Mouse (Mus musculus) right cerebral cortex, postnatal 14 days (tissue): ENCODE results near the gene Atp6v1g1.

Source experiments
- DNase-seq: peaks from one replicate; pipeline ENCODE4 v3.0.0; 2022

The Atp6v1g1 gene

GRCm38 (mm10) chr4:63547799-63548198 lies 3.2 kb downstream of the Atp6v1g1 start:
- DNase-seq, result no peak

- DNase-seq, result no peak
Observed at GRCm38 (mm10) chr4:63548491-63548890, 3.9 kb downstream of the Atp6v1g1 start.

GRCm38 (mm10) chr4:63550908-63551307 lies 6.3 kb downstream of the Atp6v1g1 start:
- no peak for DNase-seq

GRCm38 (mm10) chr4:63552865-63553264 lies 8.3 kb downstream of the Atp6v1g1 start:
- DNase-seq, result no peak

- DNase-seq, result no peak
Observed at GRCm38 (mm10) chr4:63553789-63554576, 9.4 kb downstream of the Atp6v1g1 start.

- DNase-seq, result no peak
Observed at GRCm38 (mm10) chr4:63554616-63555015, 10.0 kb downstream of the Atp6v1g1 start.

- DNase-seq, result no peak
Observed at GRCm38 (mm10) chr4:63555111-63555510, 10.5 kb downstream of the Atp6v1g1 start.

- DNase-seq, result no peak
Observed at GRCm38 (mm10) chr4:63556665-63557064, 12.1 kb downstream of the Atp6v1g1 start.

GRCm38 (mm10) chr4:63557124-63558059 lies 12.8 kb downstream of the Atp6v1g1 start:
- no peak for DNase-seq

- DNase-seq, result peak; percentile 66
Observed at GRCm38 (mm10) chr4:63558407-63559081, 14.0 kb downstream of the Atp6v1g1 start, which contains the start of gene Tmem268. Tmem268 (plus strand) TSS chr4:63558781.

- no peak for DNase-seq
Observed at GRCm38 (mm10) chr4:63559127-63559697, 14.6 kb downstream of the Atp6v1g1 start.

GRCm38 (mm10) chr4:63560079-63560478 lies 15.5 kb downstream of the Atp6v1g1 start:
- DNase-seq, result no peak

GRCm38 (mm10) chr4:63561861-63562675 lies 17.5 kb downstream of the Atp6v1g1 start:
- DNase-seq, result no peak

- DNase-seq, result no peak
Observed at GRCm38 (mm10) chr4:63562742-63563141, 18.2 kb downstream of the Atp6v1g1 start.

- DNase-seq, result no peak
Observed at GRCm38 (mm10) chr4:63567712-63568390, 23.3 kb downstream of the Atp6v1g1 start.

- DNase-seq, result no peak
Observed at GRCm38 (mm10) chr4:63569322-63569721, 24.8 kb downstream of the Atp6v1g1 start.

GRCm38 (mm10) chr4:63570208-63570781 lies 25.7 kb downstream of the Atp6v1g1 start:
- DNase-seq, result no peak

GRCm38 (mm10) chr4:63572621-63573020 lies 28.0 kb downstream of the Atp6v1g1 start:
- DNase-seq, result no peak

- no peak for DNase-seq
Observed at GRCm38 (mm10) chr4:63579649-63580048, 35.1 kb downstream of the Atp6v1g1 start.

- no peak for DNase-seq
Observed at GRCm38 (mm10) chr4:63580078-63580477, 35.5 kb downstream of the Atp6v1g1 start.

- DNase-seq, result no peak
Observed at GRCm38 (mm10) chr4:63582580-63582979, 38.0 kb downstream of the Atp6v1g1 start.
